In genomic region chr6:138421931-138422531, GRCm38 (mm10) we compare ENCODE assay signal across 8 mouse cellular contexts.
A peak's percentile ranks its signal among the peaks of the same experiment; 100 is the strongest.
DNase-seq lines count a peak whose midpoint lies in the region; ATAC-seq and TF ChIP-seq lines count a peak whose summit lies in the region.

No protein-coding gene starts in this region.

- no peak for DNase-seq in frontal cortex, adult 2 months (ENCODE audit: extremely low spot score in 1 of 2, low spot score in 1 of 2)
- no peak for DNase-seq in testis, postnatal 10 days (ENCODE audit: low spot score)
- DNase-seq in liver, embryonic 14.5 days (ENCODE audit: low read depth in 3 of 3, low spot score in 3 of 3): no peak
- no peak for DNase-seq in stomach, postnatal 0 days (ENCODE audit: low spot score)
- DNase-seq in cerebellum, adult 9-11 months: no peak
- DNase-seq in urinary bladder, postnatal 25 days (ENCODE audit: low spot score): no peak

- H3K9ac ChIP-seq in liver, embryonic 14.5 days (replicated peaks): no peak overlapping the region
- H3K9ac ChIP-seq in stomach, postnatal 0 days (ENCODE audit: low read length): no peak overlapping the region; the same call in 1 of the 2 replicates

- no peak for TF ChIP-seq CTCF in testis, adult 2 months (IDR thresholded peaks at IDR 0.05; ENCODE audit: control insufficient read depth, insufficient read depth, insufficient replicate concordance, low read depth, low read length)
- TF ChIP-seq CTCF in liver, embryonic 14.5 days (IDR thresholded peaks at IDR 0.05; ENCODE audit: low read depth): no peak
- no peak for TF ChIP-seq CTCF in stomach, postnatal 0 days (IDR thresholded peaks at IDR 0.05; ENCODE audit: low read depth)

- H3K4me3 ChIP-seq in testis, adult 2 months (ENCODE audit: control insufficient read depth, low read depth, low read length): peak overlapping the region; percentile 40
- peak overlapping the region; percentile 3 to 17; a peak in 1 of 4 replicates for H3K4me3 ChIP-seq in liver, embryonic 14.5 days (ENCODE audit: insufficient read depth in 1 of 2, low read depth in 2 of 2, low read length in 2 of 2)
- H3K4me3 ChIP-seq in stomach, postnatal 0 days (ENCODE audit: low read depth, low read length): peak overlapping the region; percentile 36

- H3K27me3 ChIP-seq in testis, adult 2 months (ENCODE audit: control insufficient read depth, insufficient read depth, low read length): 0 out of 2 replicates have a peak, but pooled peaks cover 2% of the 10 kb centered on the region
- H3K27me3 ChIP-seq in liver, embryonic 14.5 days (ENCODE audit: control insufficient read depth, insufficient read depth, low read length): no peaks in the 10 kb centered on the region; the same call in 1 of the 2 replicates
- no peaks in the 10 kb centered on the region for H3K27me3 ChIP-seq in stomach, postnatal 0 days (ENCODE audit: control insufficient read depth, insufficient read depth, low read length)

- ATAC-seq in frontal cortex, adult (ENCODE audit: low TSS enrichment): peak; percentile 21
- no peak for ATAC-seq in liver, embryonic 14.5 days (ENCODE audit: insufficient read depth)
- no peak for ATAC-seq in stomach, postnatal 0 days (ENCODE audit: low FRiP score, low TSS enrichment)

- no peak for TF ChIP-seq POLR2A in testis, adult 2 months (IDR thresholded peaks at IDR 0.05; ENCODE audit: control insufficient read depth, low read depth, low read length)

- no peaks in the 10 kb centered on the region for H3K36me3 ChIP-seq in testis, adult 2 months (ENCODE audit: control insufficient read depth, insufficient read depth, low read length)
- H3K36me3 ChIP-seq in liver, embryonic 14.5 days (replicated peaks; ENCODE audit: control insufficient read depth, insufficient read depth, low read depth): no peaks in the 10 kb centered on the region
- no peaks in the 10 kb centered on the region for H3K36me3 ChIP-seq in stomach, postnatal 0 days (ENCODE audit: control insufficient read depth, insufficient read depth, low read length)

- WGBS in liver, embryonic 14.5 days (ENCODE audit: insufficient replicate concordance): 2% methylated on average over 24 of the region's 24 CpGs
- WGBS in stomach, postnatal 0 days: 2% methylated on average over 24 of the region's 24 CpGs

- no peaks in the 10 kb centered on the region for H3K9me3 ChIP-seq in liver, embryonic 14.5 days (ENCODE audit: control insufficient read depth, low read length)
- H3K9me3 ChIP-seq in stomach, postnatal 0 days (ENCODE audit: control insufficient read depth, low read length): no peaks in the 10 kb centered on the region

- peaks cover 12% of the 10 kb centered on the region for H3K4me1 ChIP-seq in testis, adult 2 months (ENCODE audit: control insufficient read depth, insufficient read depth, low read length)
- H3K4me1 ChIP-seq in liver, embryonic 14.5 days (replicated peaks; ENCODE audit: control insufficient read depth in 2 of 2, insufficient read depth in 2 of 2, low read length in 1 of 2): no peaks in the 10 kb centered on the region
- peaks cover 6% of the 10 kb centered on the region for H3K4me1 ChIP-seq in stomach, postnatal 0 days (replicated peaks; ENCODE audit: control insufficient read depth, insufficient read depth)

- no peak for TF ChIP-seq EP300 in liver, embryonic 14.5 days (IDR thresholded peaks at IDR 0.05; ENCODE audit: low read depth)
- TF ChIP-seq EP300 in stomach, postnatal 0 days (optimal IDR thresholded peaks at IDR 0.05): no peak

- H3K27ac ChIP-seq in testis, adult 2 months (ENCODE audit: control insufficient read depth, insufficient read depth, low read depth, low read length): no peak overlapping the region
- no peak overlapping the region for H3K27ac ChIP-seq in liver, embryonic 14.5 days
- H3K27ac ChIP-seq in stomach, postnatal 0 days (replicated peaks): no peak overlapping the region

- peak overlapping the region; percentile 37 for H3K4me2 ChIP-seq in liver, embryonic 14.5 days (ENCODE audit: low read depth)
- peak overlapping the region; percentile 61 for H3K4me2 ChIP-seq in stomach, postnatal 0 days (replicated peaks; ENCODE audit: low read depth)
